Mouse (Mus musculus) embryonic fibroblast, embryonic 13.5 days (primary cell): Measurements from ENCODE around the gene Opa3.

ENCODE experiments used
- CTCF ChIP-seq: IDR thresholded peaks from 2 replicates; pipeline ENCODE4 v1.5.1; 2011; ENCODE audit warnings: mild to moderate bottlenecking, control low read depth, low read length, moderate library complexity, borderline replicate concordance; ENCODE audit not compliant: insufficient read depth
- POLR2A ChIP-seq: IDR thresholded peaks from 2 replicates; pipeline ENCODE4 v1.6.1; 2011; ENCODE audit warnings: low read depth, mild to moderate bottlenecking, control low read depth, low read length, moderate library complexity

GRCm38 (mm10) chr7:19184758-19185157 is 43.4 kb upstream of the Opa3 start:
- no peak for TF ChIP-seq POLR2A
- no peak for TF ChIP-seq CTCF
